Mouse (Mus musculus): ENCODE measurements around the gene Olfr467. TPM values are rescaled to one million over a fixed set of nuclear protein-coding genes. Genes with fewer than 3 reads are reported as not detected.
A peak's percentile ranks its signal among the peaks of the same experiment; 100 is the strongest.
"Not testable (repeated sequence)": the region's sequence is repeated elsewhere in the genome, so short reads cannot be mapped to it uniquely, and the experiment has no call there.

The Olfr467 gene
- not detected in 2 replicates for polyA plus RNA-seq (2015; fragmentation: Nextera tagmentation; extraction: Ambion mirVana)

DNA sequence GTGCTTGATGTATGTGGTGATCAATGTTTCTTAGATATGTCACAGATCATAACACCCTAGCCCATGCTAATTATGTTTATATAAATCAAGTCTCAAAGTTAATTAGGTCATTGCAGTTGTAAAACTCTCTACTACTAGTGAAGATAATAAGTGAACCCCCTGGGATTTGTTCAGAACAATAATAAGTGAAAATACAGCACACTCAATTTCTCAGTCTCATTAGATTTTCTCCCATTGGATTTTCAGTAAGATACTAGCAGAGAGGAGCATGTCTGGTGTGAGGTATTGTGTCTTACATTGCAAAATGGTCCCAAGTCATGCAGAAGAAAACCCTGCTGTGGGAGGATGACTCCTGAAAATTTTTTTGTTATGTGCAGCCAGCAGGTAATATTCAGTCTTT, at the start of gene Olfr467:
Gene Olfr467, plus strand, starts transcription at position 301 of the 400 bp plus-strand sequence.
- H3K4me1 ChIP-seq, result no peaks in the 10 kb centered on the region
- ATAC-seq, result no peak
- no peaks in the 10 kb centered on the region for H3K27me3 ChIP-seq
- H3K4me3 ChIP-seq, result no peak within 1 kb of the TSS
- H3K4me2 ChIP-seq, result no peak within 1 kb of the TSS
- peaks cover 5% of the 10 kb centered on the region; the same call in 1 of the 2 replicates for H3K9me3 ChIP-seq (replicated peaks)
- H3K27ac ChIP-seq, result no peak within 1 kb of the TSS
- H3K36me3 ChIP-seq (ENCODE audit: poor library complexity, severe bottlenecking), result no peaks in the 10 kb centered on the region
- H3K9ac ChIP-seq, result no peak within 1 kb of the TSS

- no peaks in the 10 kb centered on the region for H3K36me3 ChIP-seq (ENCODE audit: poor library complexity, severe bottlenecking)
- H3K27ac ChIP-seq, result no peak overlapping the region
- H3K27me3 ChIP-seq, result no peaks in the 10 kb centered on the region
- WGBS, result 44% methylated on average over 6 of the region's 6 CpGs
- ATAC-seq, result no peak
- no peak overlapping the region for H3K9ac ChIP-seq
- no peak overlapping the region for H3K4me3 ChIP-seq
- H3K4me1 ChIP-seq, result no peaks in the 10 kb centered on the region
- H3K4me2 ChIP-seq, result no peak overlapping the region
- H3K9me3 ChIP-seq (replicated peaks), result no peaks in the 10 kb centered on the region
Observed at GRCm38 (mm10) chr7:107770812-107771211, 41.3 kb upstream of the Olfr467 start.

- no peaks in the 10 kb centered on the region for H3K9me3 ChIP-seq (replicated peaks)
- ATAC-seq, result no peak
- no peak overlapping the region for H3K27ac ChIP-seq
- H3K27me3 ChIP-seq, result no peaks in the 10 kb centered on the region
- no peak overlapping the region for H3K4me3 ChIP-seq
- no peak overlapping the region for H3K9ac ChIP-seq
- H3K4me2 ChIP-seq, result no peak overlapping the region
- no peaks in the 10 kb centered on the region for H3K4me1 ChIP-seq
- H3K36me3 ChIP-seq (ENCODE audit: poor library complexity, severe bottlenecking), result no peaks in the 10 kb centered on the region
- 73% methylated on average over 1 of the region's 1 CpGs for WGBS
Observed at GRCm38 (mm10) chr7:107778216-107778615, 33.8 kb upstream of the Olfr467 start.

GRCm38 (mm10) chr7:107779611-107780010, 32.5 kb upstream of the Olfr467 start:
- H3K4me1 ChIP-seq, result no peaks in the 10 kb centered on the region
- WGBS, result 49% methylated on average over 4 of the region's 4 CpGs
- H3K27me3 ChIP-seq, result no peaks in the 10 kb centered on the region
- no peak overlapping the region for H3K27ac ChIP-seq
- no peak for ATAC-seq
- H3K4me2 ChIP-seq, result no peak overlapping the region
- H3K4me3 ChIP-seq, result no peak overlapping the region
- H3K36me3 ChIP-seq (ENCODE audit: poor library complexity, severe bottlenecking), result no peaks in the 10 kb centered on the region
- no peak overlapping the region for H3K9ac ChIP-seq
- H3K9me3 ChIP-seq (replicated peaks), result no peaks in the 10 kb centered on the region

- Histone ChIP-seq H3K4me3 (no peak overlapping the region), H3K27me3 (no peaks in the 10 kb centered on the region), H3K9me3 (replicated peaks) (no peaks in the 10 kb centered on the region), H3K9ac (no peak overlapping the region), H3K36me3 (ENCODE audit: poor library complexity, severe bottlenecking) (no peaks in the 10 kb centered on the region), H3K4me1 (no peaks in the 10 kb centered on the region), H3K4me2 (no peak overlapping the region), H3K27ac (no peak overlapping the region)
- ATAC-seq, result peak; percentile 41; the same call in 1 of the 2 replicates
- WGBS, result 65% methylated on average over 3 of the region's 3 CpGs
Observed at GRCm38 (mm10) chr7:107787977-107788620, 24.0 kb upstream of the Olfr467 start.

- ATAC-seq, result no peak
- H3K27ac ChIP-seq, result no peak overlapping the region
- H3K9ac ChIP-seq, result no peak overlapping the region
- H3K27me3 ChIP-seq, result no peaks in the 10 kb centered on the region
- H3K9me3 ChIP-seq (replicated peaks), result no peaks in the 10 kb centered on the region
- H3K4me2 ChIP-seq, result no peak overlapping the region
- no peak overlapping the region for H3K4me3 ChIP-seq
- H3K36me3 ChIP-seq (ENCODE audit: poor library complexity, severe bottlenecking), result no peaks in the 10 kb centered on the region
- 79% methylated on average over 2 of the region's 2 CpGs for WGBS
- H3K4me1 ChIP-seq, result no peaks in the 10 kb centered on the region
Observed at GRCm38 (mm10) chr7:107796500-107796899, 15.6 kb upstream of the Olfr467 start.

DNA sequence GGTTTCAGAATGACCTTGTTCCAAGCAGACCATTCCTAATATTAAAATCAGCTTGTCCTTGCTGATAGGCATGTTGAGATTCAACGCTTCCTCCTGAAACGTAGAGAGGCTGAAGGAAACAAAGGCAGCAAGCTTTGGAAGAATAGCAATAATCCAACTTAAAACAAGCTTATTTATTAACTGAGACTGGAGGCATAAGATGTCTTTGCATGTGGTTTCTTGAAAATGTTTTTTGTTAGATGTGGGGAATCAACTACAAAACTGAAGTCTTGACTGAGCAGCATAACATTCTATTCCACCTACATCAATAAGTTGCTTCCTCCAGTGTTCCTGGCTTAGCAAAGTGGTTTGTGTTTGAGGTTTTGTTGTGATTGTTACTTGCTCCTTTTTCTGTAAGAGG, 11.0 kb upstream of the Olfr467 start, which contains the start of gene Ovch2:
Gene Ovch2, minus strand, starts transcription at position 101 of the 400 bp plus-strand sequence.
- Histone ChIP-seq H3K4me1 (no peaks in the 10 kb centered on the region), H3K27me3 (no peaks in the 10 kb centered on the region), H3K9ac (no peak within 1 kb of the TSS), H3K36me3 (ENCODE audit: poor library complexity, severe bottlenecking) (no peaks in the 10 kb centered on the region), H3K4me2 (no peak within 1 kb of the TSS), H3K27ac (no peak within 1 kb of the TSS), H3K4me3 (no peak within 1 kb of the TSS), H3K9me3 (replicated peaks) (no peaks in the 10 kb centered on the region)
- 88% methylated on average over 2 of the region's 2 CpGs for WGBS
- ATAC-seq, result no peak

DNA sequence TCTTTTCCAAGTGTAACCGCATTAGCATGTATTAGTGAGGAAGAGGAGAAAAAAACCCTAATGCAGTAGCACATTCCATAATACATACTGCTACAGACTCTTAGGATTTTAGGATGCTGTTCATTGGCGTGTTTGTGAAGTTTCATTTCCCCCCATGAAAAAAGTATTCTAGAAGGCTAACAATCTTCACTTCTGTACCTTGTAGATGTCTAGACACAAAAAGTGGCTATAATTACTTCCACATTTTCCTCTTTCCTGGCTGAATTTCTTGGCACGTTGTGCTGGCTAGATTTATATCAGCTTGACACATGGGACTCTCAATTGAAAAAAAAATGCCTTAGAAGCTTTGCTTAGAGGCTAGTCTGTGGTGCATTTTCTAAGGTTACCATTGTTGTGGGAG, 9.9 kb upstream of the Olfr467 start:
- Histone ChIP-seq H3K9me3 (replicated peaks) (no peaks in the 10 kb centered on the region), H3K36me3 (ENCODE audit: poor library complexity, severe bottlenecking) (no peaks in the 10 kb centered on the region), H3K27me3 (no peaks in the 10 kb centered on the region), H3K4me2 (no peak overlapping the region), H3K4me3 (no peak overlapping the region), H3K27ac (no peak overlapping the region), H3K4me1 (no peaks in the 10 kb centered on the region), H3K9ac (no peak overlapping the region)
- no peak for ATAC-seq
- 78% methylated on average over 3 of the region's 3 CpGs for WGBS

- no peaks in the 10 kb centered on the region for H3K4me1 ChIP-seq
- H3K4me3 ChIP-seq, result no peak overlapping the region
- no peak overlapping the region for H3K27ac ChIP-seq
- no peak overlapping the region for H3K4me2 ChIP-seq
- no peaks in the 10 kb centered on the region for H3K36me3 ChIP-seq (ENCODE audit: poor library complexity, severe bottlenecking)
- no peaks in the 10 kb centered on the region for H3K9me3 ChIP-seq (replicated peaks)
- no peak overlapping the region for H3K9ac ChIP-seq
- no peaks in the 10 kb centered on the region for H3K27me3 ChIP-seq
- ATAC-seq, result no peak
Observed at GRCm38 (mm10) chr7:107819442-107819841, 7.4 kb downstream of the Olfr467 start.

GRCm38 (mm10) chr7:107823867-107824266, 11.8 kb downstream of the Olfr467 start:
- ATAC-seq; H3K27ac ChIP-seq; H3K36me3 ChIP-seq (ENCODE audit: poor library complexity, severe bottlenecking); H3K4me1 ChIP-seq; H3K9me3 ChIP-seq (replicated peaks); H3K4me2 ChIP-seq; H3K27me3 ChIP-seq; H3K9ac ChIP-seq; H3K4me3 ChIP-seq: not testable (repeated sequence)
- whole genome bisulfite sequencing, result 69% methylated on average over 2 of the region's 2 CpGs

DNA sequence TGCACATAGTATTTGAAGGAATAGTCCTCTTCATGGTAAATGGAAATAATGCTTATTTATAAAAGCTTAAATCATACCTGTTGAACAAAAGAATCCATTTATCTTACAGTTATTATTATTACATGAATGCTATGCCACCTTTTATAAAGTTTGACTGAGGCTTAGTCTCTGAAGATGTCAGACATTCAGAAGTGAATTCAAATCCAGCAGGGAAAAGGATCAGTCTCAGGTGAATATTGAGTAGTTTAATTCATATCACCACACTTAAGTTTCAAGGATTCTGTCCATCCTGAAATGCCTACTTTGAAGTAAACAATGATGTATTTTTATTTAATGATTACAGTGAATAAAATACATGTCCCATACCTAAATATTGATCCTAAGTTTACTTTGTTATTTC, 13.4 kb downstream of the Olfr467 start, which contains the start of gene Olfr469:
Gene Olfr469, minus strand, starts transcription at position 101 of the 400 bp plus-strand sequence.
- not testable (repeated sequence) for ATAC-seq; H3K4me2 ChIP-seq; H3K4me3 ChIP-seq; H3K9me3 ChIP-seq (replicated peaks); H3K9ac ChIP-seq; H3K4me1 ChIP-seq; H3K36me3 ChIP-seq (ENCODE audit: poor library complexity, severe bottlenecking); H3K27me3 ChIP-seq; H3K27ac ChIP-seq

GRCm38 (mm10) chr7:107841719-107842118, 29.7 kb downstream of the Olfr467 start:
- 82% methylated on average over 1 of the region's 1 CpGs for WGBS
- ATAC-seq, result no peak
- H3K27ac ChIP-seq, result no peak overlapping the region

DNA sequence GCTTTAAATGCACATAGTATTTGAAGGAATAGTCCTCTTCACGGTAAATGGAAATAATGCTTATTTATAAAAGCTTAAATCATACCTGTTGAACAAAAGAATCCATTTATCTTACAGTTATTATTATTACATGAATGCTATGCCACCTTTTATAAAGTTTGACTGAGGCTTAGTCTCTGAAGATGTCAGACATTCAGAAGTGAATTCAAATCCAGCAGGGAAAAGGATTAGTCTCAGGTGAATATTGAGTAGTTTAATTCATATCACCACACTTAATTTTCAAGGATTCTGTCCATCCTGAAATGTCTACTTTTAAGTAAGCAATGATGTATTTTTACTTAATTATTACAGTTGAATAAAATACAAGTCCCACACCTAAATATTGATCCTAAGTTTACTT, 35.3 kb downstream of the Olfr467 start, which contains the start of gene Olfr470:
Gene Olfr470, minus strand, starts transcription at position 101 of the 400 bp plus-strand sequence.
- 91% methylated on average over 1 of the region's 1 CpGs for WGBS
- not testable (repeated sequence) for H3K9me3 ChIP-seq (replicated peaks); H3K4me3 ChIP-seq; ATAC-seq; H3K27me3 ChIP-seq; H3K4me2 ChIP-seq; H3K36me3 ChIP-seq (ENCODE audit: poor library complexity, severe bottlenecking); H3K9ac ChIP-seq; H3K27ac ChIP-seq; H3K4me1 ChIP-seq

More at GRCm38 (mm10) chr7:107841719-107842118, 29.7 kb downstream of the Olfr467 start:
- H3K4me3 ChIP-seq, result no peak overlapping the region
- no peaks in the 10 kb centered on the region for H3K4me1 ChIP-seq
- no peak overlapping the region for H3K9ac ChIP-seq
- no peak overlapping the region for H3K4me2 ChIP-seq
- no peaks in the 10 kb centered on the region for H3K36me3 ChIP-seq (ENCODE audit: poor library complexity, severe bottlenecking)
- no peaks in the 10 kb centered on the region for H3K9me3 ChIP-seq (replicated peaks)
- no peaks in the 10 kb centered on the region for H3K27me3 ChIP-seq
